Mouse (Mus musculus) retina, postnatal 7 days (tissue): ENCODE results near the gene Triobp.
"Not testable (repeated sequence)": the region's sequence is repeated elsewhere in the genome, so short reads cannot be mapped to it uniquely, and the experiment has no call there.

ENCODE experiments used
- DNase-seq: peaks from one replicate; pipeline ENCODE4 v3.0.0-alpha.2; 2012; ENCODE audit warnings: low read depth, low spot score

Gene Triobp

DNA sequence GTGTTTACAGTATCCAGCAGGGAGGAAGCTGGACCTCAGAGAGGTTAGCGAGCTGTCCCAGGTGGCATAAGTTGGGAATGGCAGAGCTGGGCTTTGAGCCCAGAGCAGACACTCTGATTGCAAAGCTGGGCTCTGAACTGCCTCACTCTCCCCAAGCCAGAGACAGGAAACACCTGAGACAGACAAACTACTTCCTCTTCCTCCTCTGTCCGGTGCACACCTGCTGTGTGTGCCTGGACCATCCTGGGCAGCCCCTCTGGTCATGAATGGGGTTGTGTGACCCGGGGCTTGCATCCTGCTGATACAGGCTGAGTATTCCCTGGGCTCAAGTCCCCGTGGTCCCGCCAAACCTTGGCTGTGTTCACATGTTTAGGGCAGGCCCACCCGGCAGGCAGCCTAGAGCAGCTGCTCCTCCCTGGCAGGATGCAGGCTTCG, 52.9 kb downstream of the Triobp start:
- DNase-seq: no peak

DNA sequence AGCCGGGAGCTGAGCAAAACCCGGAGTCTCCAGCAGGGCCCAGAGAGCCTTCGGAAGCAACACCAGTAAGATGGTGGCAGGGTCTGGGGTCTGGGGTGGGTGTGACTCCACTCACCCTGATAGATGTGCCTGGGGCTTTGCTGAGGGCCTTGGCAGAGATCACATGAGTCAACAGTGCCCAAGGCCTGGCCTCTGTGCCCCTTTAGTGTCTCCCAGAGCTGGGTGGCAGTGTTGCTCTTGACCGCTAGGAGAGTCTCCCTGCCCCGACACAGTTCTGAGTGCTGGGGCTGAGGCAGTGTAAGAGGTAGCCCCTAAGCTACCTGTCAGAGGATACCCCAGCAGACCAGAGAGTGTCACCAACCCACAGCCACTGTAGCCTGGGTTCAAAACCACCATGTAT, 54.0 kb downstream of the Triobp start:
- DNase-seq: no peak

DNA sequence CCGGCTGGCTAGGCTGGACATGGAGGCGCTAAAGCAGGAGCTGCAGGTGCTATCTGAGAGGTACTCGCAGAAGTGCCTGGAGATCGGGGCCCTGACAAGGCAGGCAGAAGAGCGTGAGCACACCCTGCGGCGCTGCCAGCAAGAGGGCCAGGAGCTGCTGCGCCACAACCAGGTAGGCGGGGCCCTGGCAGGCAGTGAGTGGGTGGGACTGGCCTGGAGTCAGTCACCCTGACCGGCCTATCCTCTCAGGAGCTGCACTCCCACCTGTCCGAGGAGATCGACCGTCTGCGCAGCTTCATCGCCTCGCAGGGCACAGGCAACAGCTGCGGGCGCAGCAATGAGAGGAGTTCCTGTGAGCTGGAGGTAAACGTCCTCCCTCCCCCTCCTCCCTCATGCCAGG, 54.5 kb downstream of the Triobp start:
- DNase-seq: no peak

DNA sequence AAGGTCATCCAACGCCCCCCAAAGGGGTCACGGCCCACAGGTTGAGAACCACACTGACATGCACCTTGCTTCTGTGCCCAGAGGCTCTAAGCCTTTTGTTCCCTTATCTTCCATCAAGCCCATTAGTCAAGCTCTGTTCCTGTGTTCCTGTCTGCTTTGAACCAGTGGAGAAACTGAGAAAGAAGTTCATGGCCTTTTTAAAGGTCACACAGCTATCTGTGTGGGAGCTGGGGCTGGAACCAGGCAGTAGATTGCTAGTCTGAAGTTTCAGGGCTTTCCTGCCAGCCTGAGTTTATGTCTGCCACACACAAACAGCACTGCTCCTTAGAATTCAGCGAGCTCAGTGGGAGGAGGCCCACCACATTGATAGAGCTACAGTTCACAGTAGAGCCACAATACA, 55.6 kb downstream of the Triobp start:
- no peak for DNase-seq

DNA sequence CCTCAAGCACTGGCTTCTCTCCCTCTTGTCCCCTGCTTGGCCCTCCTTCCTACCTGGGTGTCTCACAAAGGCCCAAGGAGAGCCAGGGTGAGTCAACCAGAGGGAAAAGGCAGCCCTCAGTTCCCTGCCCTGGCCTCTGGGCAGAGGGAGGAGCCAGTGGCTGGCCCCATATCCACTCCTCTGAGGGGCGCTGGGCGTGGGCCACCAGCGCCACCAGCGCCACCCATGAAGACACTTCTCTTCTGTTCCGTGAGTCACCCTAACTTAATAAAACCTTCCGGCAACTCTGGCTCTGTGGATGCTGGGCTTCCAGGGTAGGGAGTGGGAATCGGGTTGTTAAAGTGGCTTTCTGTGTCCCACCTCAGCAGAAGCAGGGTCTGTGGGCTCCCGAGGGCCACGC, 58.1 kb downstream of the Triobp start:
- no peak for DNase-seq

DNA sequence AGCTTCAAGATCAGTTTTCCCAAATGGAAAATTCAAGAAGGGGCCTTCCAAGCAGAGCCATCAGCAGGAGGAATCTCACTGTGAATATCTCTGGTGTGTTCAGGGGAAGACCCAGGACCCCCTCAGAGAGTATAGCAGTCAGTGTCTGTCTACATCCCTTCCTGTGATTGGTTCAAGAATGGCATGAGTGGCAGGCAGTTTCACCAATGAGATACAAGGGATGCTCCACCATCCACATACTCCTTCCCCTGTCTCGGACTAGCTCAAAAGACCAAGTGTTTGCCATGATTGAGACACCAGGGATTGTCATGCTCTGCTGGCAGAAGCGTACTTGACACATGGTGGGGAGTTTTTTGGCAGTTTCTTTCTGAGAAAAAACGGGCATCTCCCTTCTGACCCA, 59.1 kb downstream of the Triobp start:
- DNase-seq: no peak

DNA sequence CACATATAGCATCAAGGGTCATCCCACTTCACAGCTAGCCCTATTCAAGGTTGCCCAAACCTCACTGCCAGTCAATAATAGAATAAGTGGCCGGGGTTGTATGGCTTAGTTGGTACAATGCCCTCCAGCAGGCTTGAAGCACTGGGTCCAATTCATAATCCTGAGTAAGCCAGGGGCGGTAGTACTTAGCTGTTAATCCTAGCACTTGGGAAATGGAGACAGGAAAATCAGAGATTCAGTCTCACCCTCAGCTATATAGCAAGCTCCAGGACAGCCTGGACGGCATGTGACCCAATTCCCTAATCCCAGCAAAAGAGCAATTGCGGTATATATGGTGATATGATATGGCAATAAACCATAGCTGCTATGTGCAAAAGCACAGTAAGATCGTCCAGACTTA, 59.5 kb downstream of the Triobp start:
- no peak for DNase-seq

DNA sequence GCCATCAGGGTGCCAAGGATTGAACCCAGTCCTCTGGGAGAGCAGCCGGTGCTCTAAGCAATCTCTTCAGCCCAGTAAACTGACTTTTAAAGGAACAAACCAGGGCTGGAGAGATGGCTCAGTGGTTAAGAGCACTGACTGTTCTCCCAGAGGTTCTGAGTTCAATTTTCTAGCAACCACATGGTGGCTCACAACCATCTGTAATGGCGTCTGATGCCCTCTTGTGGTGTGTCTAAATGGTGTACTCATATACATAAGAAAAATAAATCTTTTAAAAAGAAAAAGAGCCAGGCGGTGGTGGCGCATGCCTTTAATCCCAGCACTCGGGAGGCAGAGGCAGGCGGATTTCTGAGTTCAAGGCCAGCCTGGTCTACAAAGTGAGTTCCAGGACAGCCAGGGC, 60.3 kb downstream of the Triobp start:
- not testable (repeated sequence) for DNase-seq

DNA sequence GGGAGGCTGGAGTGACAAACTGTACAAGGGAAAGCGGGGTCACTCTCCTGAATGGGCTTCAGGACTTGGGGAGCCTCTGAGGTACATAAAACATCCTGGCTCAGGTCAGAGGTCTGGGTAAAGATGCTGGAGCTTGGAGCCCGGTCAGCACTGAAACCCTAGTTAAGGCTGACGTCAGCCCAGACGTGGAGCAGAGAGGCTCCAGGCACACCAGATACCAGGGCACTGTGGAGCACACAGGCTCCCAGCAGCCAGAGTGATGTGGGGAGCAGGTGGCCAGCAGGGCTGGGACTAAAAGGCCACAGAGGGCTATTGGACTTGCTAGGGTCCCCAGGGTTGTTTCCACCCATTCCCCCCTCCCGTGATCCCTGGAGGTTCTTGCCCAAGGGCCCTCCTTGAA, 62.2 kb downstream of the Triobp start:
- DNase-seq: no peak

DNA sequence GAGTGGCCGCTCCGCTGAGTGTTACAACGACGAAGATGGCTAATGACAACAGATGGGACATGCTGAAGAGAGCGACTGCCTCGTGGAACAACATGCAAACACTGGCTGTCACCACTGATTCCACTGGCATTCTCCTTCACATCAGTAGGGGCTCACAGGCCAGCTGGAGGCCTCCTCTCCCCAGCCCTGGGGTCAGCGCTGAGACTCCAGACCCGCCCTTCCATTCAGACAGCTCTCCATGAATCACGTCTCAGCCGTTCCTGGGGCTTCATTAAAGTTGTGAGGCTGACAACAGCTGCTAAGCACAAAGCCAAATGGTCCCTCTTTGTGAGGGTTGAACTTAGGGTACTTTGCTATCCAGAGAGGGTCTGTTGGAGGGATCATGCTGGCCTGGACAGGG, 64.0 kb downstream of the Triobp start:
- no peak for DNase-seq

DNA sequence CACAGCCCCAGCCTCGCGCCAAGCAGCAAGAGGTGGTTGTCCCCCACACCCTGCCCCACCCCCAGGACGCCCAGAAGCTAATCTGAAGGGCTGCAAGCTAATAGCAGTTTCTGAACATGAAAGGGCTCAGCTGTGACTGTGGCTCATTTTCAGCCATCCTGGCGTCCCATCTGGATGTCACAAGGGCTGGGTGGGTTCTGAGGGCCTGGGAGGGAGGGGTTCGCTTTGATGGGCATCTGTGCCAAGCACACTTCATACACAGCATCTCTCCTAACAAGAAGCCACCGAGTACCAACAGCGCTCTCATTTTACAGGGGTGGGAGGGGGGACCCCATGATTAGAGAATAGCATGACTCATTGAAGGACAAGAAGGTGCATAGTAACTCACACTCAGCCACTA, 65.9 kb downstream of the Triobp start:
- no peak for DNase-seq

DNA sequence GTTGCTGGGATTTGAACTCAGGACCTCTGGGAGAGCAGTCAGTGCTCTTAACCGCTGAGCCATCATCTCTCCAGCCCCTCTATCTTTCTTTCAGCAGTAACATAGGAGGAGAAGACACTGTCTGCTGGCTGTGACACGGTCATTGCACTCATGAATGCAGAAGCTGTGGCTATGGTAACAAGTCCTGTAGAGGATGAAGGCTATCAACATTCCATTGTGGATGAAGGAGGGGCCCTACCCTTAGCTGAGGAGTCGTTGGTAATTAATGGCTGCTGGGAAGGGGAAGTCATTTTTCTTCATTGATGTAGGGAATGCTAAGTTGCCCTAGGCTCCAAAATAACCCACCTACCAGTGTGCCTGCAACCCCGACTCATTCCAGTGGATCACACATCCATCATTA, 70.7 kb downstream of the Triobp start:
- DNase-seq: no peak

DNA sequence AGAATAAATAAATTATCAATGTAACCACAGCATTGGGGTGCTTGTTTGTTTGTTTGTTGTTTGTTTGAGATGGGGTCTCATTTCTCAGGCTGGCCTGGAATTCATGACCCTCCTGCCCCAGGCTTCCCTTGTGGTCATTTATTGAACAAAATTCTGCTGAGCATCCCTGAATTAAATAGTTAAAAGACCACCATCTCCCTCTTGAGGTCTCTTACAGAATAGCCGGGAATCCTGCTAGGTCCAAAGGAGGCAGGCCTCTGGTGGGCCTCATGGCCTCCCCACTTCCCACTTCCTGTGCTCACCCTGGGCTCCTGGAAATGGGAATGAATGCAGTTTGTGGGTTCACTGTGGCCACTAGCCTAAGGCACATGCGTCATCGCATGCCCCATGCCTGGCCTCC, 71.4 kb downstream of the Triobp start:
- DNase-seq: no peak

DNA sequence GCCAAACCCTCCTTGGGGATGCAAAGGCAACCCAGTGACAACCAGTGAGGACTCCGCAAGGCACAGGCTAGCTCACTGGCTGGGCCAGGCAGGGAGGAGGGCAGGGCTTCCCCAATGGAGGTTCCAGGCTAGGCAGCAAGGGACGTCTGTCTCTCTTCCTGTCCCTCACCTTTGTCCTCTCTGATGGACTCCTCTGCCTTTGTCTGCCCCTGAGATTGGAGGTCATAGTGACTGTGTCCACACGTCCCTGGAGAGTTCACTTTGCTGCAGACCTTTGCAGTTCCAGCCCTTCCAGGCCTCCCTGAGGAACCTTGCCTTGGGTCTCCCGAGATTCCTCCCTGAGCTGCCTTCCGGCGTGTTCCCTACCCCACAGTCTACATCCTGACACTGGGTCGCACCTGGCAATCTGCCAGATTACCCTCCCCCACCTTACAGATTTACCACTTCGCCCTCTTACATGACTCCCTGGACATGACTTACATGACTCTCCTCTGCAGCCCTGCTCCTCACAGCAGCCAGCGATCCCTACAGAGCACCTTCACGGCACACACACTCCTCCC, 75.2 kb downstream of the Triobp start:
- DNase-seq: no peak

DNA sequence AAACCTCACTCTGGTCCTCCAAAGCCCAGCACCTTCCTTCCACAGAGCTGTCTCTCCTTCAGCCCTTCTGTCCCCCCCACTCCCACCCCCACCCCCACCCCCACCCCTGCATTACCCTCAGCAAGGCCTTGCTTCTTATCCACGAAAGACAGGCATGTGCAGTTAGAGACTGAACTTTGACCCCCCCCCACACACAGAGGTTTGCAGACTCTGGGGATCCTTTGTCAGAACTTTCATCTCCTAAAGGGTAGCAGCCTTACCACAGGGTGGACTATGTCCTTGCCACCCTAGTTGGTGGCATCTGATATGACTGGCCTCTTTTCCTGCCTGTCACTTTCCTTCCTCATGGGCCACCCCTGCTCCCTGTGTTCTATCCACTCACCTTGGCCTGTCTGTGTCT, 75.8 kb downstream of the Triobp start:
- no peak for DNase-seq

DNA sequence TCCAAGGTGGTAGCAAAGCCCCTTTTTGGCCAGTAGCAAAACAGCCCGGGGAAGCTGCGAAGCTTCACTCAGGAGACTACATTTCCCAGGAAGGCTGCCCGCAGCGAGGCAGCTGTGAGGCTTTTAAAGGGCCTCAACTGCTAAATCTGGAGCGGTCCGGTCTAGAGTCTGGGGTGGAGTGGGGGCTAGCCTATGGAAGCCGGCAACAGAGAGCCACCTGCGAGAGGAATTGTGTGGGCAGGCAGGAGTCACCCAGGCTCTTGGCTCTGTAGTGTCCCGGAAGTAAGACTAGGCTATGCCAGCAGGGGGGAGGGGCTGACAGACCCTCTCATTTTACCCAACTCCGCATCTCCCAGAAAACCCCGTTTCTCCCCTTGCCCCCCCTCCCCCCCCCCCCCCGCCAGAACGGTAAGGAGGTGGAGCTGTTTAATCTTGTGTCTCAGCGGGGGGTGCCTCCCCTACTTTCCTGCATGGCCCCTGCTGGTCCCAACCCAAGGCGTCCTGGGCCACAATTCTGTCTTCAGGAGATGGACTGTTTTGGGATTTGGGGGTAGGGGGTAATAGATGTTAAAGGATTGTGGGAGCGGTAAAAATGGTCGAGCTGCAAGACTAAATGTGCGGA, 78.3 kb downstream of the Triobp start:
- no peak for DNase-seq

DNA sequence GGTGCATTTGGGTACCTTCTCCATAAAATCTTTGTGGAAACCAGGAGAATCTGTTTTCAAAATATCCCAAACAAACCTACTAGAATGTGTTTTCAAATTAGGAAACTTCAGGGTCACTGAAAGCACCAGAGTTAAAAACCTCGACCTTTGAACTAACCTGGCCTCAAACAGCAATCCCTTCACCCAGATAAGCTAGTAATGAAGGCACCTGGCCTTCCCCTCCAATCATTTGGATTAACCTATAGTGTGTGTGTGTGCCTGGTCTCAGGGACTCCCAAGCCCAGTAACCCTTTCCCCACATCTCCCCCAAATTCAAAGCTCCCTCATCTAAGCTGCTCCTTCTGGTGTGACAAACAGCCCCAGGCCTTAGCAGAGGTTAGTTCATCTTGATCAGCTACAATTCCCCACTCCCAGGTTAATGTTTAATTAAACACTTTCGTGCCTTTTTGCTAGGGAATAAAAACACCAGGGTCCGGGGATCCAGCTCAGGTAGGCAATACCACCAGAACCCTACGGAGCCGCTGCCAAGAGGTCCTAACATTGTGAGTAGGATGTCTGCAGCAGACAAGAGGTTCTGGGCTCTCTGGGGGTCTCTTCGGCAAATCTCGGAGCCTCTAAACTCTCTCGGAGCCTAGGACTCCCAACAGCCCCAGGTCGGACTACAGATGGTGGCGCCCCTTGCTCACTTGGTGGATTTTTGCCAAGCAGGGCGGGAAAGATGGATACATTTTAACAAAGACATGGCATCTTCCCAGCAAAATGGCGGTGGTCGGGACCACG, 79.2 kb downstream of the Triobp start:
- DNase-seq: no peak

DNA sequence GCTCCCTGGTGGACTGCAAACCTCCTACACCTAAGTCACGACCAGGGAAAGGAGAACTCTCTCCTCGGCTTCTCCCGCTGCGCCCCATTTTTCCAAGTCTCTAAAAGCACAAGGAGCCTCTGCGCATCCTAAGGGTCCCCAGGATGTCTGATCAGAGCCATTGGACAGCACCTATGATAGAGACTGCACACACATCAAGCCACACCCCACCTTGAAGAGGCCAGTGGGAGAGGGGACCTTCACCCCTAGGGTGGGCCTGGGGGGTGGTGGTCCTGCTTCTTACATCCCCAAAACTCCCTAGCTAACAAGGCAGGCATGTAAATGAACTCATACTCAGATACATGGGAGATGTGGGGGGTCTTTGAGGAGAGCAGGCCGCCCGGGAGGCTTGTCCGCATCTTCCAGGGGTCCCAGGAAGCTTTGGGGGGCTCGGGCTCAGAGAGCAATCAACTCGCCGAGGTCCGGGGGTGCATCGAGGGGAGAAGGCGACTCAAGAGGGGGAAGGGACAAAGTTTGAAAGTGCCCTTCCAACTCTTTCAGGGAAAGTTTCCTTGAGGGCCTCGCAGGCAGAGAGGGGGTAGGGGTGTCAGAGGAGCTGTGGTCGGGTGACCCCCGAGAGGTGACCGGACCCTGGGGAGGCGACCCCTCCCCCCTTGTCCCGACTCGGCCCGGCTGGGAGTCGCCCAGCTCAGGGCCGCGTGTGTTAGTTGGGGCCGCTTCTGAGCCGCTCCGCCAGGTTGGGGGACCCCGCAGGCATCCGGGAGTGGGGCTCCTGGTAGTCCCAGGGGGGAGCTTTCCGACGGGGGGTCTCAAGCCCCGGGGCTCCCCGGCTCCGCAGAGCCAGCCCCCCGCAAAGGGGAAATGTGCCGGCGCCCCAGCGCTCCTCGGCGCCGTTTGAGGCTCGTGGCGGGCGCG, 80.0 kb downstream of the Triobp start:
- no peak for DNase-seq

DNA sequence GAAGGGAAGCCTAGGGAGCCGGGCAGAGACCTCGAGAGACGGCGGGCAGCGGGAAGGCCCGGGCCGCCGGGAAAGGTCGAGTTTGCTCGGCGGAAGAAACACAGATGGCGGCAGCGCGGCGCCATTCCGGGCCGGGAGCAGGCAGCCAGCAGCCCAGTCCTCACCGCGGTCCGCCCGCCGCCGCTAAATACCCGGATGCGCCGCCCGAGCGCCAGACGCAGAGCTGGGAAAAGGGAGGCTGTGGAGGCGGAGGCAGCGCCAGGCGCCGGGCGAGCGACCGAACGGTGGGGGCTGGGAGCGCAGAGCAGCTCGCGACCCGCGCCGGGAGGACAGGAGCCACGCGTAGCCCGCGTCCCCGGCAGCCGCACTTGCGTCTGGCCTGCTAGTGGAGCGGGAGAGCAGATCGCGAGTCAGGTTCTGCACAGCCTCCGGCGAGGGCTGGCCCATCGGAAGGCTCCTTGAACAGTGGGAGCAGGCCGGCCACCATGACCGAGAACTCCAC, 80.8 kb downstream of the Triobp start, which contains the start of gene H1f0:
Gene H1f0 (plus strand): TSS at position 214 of the 502 bp plus-strand sequence.
- peak; percentile 85 for DNase-seq

DNA sequence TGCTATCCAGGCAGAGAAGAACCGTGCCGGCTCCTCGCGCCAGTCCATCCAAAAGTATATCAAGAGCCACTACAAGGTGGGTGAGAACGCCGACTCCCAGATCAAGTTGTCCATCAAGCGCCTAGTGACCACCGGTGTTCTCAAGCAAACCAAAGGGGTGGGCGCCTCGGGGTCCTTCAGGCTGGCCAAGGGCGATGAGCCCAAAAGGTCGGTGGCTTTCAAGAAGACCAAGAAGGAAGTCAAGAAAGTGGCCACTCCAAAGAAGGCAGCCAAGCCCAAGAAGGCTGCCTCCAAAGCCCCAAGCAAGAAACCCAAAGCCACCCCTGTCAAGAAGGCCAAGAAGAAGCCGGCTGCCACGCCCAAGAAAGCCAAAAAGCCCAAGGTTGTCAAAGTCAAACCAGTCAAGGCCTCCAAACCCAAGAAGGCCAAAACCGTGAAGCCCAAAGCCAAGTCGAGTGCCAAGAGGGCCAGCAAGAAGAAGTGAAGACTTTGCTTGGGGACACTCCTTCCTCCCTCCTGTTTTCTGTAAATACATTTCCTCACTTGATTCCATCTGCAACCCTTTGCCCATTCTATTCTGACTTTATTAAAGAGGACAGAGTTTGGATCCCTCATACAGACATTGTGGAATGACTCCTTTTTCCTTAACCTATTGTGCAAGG, 81.4 kb downstream of the Triobp start:
- DNase-seq: no peak

DNA sequence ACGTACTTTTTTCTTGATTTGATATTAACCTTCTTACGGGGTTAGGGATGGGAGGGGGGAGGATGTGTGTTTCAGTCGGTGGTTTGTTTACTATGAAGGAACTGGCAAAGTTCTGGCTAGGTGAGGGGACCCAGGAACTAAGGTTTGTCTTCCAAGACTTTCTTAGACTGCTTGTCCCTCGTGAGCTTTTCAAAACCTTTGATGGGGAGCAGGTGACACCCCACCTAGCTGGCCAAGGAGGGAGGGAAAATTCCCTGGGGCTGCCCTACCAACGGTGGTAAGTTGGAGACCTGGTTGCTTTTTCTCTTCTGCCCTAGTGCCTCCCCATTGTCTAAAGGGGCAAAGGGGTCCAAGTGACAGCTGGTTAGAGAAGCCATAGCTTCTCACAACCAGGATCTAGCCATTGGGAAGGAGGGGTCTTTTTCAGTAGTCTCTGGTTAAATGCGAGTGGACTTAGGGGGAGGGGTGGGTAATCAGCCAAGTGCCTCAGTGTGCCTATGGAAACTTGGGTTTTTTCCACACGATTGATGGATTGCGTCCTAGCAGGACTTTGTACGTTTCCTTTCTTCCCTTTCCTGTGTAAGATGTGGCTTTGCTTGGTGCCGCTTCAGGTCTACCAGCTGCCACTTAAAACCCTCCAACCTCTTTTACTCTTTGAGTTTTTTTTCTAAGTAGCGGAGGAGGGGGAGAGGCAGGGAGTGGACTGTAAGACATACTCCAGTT, 82.2 kb downstream of the Triobp start:
- DNase-seq: no peak
